Mouse (Mus musculus) layer of hippocampus, postnatal 36 days (tissue): ENCODE data around the gene Six3. TPM values are rescaled to one million over a fixed set of nuclear protein-coding genes. Genes with fewer than 3 reads are reported as not detected.

Experiments used
- DNase-seq, 2 experiments: peaks; one replicate each; pipeline ENCODE4 v3.0.0; 2022
- total RNA-seq, 2 experiments: library from RNA; stranded (reverse); gene quantifications; 2 replicates each; pipeline ENCODE4 v1.2.3; 2021

Gene Six3
- under 1 TPM; 0.12 to 0.25 TPM for total RNA-seq

DNA sequence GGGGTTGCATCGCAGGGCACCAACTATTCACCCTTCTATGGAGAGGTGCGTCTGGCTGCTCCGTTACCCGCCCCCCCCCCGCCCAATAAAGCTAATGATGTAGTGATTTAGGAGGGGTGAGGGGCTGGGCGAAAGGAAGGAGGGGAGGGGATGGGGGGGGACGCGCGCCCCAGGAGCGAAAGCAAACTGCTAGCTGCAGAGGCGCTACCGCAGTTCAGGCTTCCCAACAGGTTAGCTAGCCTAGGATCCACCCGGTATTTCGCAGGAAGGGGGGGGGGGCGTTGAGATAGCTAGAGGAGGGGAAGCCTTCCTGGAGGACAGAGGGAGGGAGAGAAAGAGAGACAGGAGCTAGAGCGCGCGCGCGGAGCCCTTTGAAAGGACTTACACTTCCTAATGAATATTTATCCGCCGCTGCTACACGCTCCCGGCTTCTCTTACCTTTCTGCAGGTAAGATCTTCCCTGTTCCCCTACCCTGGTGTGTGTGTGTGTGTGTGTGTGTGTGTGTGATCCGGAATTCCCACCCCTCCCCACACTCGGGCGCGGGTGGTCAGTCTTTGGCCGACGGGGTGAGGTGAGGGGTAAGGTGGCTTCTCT is at the start of gene Six3:
Gene Six3, plus strand, starts transcription at position 343 of the 595 bp plus-strand sequence.
- no peak for DNase-seq

DNA sequence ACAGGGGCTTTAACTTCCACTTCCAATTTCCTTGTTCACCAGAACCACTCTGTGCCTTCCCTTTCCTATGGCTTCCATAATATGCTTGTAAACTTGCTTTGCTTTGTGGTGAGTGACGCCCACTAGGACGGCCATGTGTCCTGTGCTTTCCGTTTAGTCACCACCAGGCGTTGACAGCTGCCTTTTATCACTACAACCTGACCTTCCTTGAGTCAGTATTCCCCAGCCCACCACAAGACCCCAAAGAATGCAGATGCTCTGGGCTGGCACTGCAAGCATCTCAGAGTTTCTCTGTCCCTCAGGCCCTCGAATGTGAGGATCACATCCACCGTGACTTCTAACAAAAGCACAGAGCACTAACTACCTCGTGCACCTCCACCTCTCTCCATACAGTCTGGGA is 49.3 kb upstream of the Six3 start:
- DNase-seq, result no peak

DNA sequence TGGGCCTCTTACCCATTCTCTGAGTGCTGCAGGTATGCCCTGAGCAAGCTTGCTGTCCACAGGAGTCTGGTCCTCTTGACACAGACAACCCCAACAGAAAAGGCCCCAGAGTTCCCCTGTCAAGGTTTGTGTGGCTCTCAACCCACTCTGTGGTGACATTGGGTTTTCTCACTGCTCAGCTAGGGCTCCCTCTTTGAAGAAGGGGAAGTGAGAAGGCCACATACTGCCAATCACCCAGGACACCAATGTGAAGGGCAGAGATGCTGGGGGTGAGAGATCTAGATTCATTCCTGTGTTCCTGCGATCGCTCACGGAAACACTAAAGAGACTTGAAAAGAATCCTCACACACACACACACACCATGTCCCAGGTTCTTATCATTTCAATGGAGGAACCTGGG is 39.4 kb upstream of the Six3 start:
- no peak for DNase-seq

DNA sequence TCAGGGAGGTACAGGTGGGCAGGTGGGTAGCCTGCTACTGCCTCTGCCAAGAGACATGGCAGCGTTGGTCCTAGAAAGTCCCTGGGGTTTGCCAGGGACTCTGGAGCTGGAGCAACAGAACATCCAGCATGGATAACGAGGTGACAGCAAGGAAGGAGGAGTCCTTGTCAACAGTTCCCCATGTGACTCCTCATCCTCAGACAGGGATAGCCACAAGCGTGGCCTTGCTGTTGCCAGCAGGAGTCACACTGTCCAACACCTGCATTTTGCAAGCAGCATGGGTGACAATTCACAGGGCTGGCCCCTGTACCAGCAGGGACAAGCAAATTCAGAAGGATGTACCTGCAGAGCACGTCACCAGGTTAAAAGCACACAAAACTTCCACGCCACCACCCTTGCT is 35.1 kb upstream of the Six3 start:
- no peak for DNase-seq

DNA sequence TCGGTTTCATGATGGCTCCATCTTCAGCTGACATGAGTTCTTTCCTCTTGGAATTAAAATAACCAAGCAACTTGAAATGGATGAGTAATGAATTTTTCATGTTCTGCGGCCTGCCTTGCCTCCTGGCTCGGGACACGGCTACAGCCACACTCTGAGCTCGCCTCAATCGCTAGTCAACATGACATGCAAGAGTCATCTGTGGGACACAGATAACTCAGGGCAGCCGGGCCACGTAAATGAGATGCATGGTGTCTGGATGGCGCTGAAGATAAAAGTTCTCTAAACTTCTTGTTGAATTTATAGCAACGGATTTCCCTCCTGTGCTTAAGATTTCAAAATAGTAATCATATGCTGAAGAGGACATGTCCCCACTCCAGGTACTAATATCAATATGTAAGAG is 34.1 kb upstream of the Six3 start:
- DNase-seq, result no peak

DNA sequence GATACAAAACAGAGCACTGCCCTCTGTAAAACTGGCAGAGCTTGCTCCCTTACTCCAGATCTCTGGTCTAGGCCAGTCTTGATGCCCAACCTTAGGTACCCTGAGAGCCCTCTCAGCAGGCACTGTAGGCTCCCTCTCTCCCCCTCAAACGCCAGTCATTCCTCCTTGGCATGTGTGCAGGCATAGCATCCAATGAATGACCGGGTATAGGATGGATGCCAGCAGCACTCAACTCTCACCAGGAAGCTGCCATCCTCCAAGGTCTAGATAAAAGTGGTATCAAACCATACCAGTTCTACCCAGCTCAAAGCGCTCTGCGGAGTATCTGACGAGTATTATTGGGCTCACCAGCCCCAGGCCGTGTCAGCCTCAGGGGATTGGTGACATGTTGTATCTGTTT is 33.2 kb upstream of the Six3 start:
- DNase-seq, result no peak

DNA sequence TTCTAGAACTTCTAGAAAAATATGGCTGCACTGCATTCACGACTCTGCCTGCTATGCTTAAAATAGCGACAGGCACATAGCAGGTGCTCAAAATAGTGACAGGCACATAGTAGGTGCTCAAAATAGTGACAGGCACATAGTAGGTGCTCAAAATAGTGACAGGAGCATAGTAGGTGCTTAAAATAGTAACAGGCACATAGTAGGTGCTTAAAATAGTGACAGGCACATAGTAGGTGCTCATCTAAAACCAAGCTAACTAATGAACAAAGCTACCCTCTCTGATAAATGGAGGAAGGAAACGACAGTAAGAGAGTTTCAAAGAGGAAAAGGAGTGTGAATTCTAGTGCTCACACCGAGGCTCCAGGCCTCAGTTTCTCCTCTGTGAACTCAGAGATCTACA is 29.2 kb upstream of the Six3 start:
- no peak for DNase-seq

DNA sequence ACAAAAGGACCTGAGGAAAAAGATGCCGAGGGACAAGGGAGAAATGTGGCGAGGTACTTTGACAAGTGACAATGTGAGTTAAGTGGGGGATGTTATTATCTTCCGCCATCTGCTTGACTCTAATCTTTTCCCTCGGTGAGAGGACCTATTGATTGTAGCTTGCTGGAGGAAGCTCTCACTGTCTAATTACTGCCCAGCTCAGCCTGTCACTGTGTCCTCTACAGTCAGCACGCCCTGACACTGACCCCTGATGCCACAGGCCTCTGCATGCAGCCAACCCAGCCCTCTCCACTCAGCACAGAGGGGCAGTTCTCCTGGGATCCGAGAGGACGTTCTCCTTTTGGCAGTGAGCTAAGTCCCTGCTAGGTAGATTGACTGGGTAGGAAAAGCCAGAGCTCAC is 28.8 kb upstream of the Six3 start:
- DNase-seq, result no peak

DNA sequence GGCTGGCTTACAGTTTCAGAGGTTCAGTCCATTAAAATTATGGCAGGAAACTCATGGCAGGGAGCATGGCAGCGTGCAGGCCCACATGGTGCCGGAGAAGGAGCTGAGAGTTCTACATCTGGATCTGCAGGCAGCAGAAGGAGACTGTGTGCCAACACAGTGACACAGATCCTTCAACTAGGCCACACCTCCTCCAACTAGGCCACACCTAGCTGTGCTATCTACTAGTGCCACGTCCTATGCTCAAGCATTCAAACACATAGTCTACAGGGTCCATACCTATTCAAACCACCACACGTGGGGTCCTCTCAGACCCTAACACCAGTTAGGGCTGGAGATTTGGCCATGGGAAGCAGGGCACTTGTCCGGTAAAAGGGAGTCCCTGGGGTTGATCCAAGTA is 27.6 kb upstream of the Six3 start:
- no peak for DNase-seq

DNA sequence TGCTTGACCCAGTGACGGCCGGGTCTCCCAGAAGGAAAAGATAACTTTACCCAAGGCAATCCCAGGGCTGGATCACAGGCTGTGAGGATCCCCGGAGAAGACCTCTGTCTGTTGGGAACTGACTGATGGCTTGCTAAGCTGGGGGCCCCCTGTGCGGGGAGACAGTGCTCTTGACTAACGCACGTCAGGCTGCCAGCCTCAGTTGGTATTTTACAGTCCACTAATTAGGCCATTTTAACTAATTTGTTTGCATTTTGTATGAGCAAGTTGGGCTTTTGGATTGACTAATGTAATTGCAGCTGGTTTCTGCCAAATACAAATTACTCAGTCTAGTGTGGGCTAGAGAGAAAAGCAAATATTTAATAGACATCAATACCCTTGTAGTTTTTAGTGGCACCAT is 21.4 kb upstream of the Six3 start:
- no peak for DNase-seq

DNA sequence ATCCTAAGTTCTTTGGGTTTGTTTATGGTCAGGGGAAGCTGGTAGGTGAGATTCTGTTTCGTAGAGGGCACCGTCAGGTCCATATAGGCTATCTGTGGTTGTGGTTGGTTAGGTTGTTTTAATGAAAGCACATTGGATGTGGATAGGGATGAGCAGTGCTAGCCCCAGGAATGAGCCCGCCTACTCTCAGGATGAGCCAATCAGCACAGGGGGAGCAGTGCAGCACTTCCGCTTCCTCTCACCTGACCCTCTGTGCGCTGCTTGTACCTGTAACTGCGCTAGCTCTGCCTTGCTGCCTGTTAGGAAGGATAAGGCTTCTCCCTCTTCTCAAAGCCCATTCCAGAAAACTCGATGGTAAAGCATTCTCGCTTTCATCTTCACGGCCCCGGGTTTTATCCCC is 17.6 kb upstream of the Six3 start:
- DNase-seq, result no peak

DNA sequence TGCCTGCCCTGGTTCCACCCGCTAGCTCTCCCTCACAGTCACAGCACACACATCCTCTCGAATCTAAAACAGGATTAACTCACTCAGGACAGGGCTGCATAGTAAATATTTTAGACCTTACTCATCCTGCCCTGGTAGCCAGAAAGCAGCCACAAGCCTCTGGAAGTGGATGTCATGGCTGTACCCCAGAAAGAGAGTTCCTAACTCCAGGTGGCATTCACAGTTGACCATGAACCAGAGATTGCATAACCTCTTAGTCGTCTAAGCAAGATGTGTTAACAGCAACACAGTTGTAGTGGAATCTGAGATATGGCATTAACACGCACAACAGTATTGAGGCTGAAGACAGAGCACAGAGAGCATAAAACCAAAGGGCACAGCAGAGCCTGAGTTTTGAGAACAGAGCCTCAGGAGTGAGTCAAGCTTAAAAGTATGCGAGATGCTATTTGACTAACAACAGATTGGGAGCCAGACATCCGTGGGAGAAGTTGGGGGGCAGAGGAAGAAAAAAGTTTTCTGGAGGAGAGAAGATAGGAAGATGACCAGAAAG is 17.0 kb upstream of the Six3 start:
- DNase-seq, result no peak

DNA sequence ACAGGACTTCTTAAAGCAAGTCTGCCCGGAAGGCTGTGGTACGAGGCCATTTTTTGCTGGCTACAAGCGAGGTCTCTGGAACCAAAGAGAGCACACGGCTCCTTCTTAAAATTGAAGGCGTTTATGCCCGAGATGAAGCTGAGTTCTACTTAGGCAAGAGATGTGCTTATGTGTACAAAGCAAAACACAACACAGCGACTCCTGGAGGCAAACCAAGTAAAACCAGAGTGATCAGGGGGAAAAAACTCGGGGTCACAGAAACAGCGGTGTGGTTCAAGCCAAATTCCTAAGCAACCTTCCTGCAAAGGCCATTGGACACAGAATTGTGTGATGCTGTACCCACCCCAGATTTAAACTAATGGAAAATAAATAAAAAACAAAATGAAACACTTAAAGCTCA is 13.9 kb upstream of the Six3 start:
- DNase-seq, result no peak

DNA sequence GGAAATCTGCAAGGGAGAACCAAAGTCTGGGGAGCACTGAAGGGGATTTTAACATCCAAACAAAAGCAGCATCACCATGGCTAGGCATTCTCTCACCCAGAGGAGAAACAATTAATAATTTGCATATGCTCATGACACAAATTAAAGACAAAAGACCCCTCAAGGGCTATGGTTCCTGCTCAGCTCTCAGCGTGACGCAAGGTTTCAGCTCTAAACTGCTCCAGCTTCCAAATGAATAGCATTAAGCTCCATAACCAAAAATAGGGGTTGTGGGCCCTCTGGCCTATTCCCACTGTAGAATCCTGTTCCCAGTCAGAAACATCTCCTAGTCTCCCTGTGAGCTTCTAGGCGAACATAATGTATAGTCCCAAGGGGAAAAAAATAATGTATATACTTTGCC is 6.9 kb upstream of the Six3 start:
- DNase-seq, result no peak

DNA sequence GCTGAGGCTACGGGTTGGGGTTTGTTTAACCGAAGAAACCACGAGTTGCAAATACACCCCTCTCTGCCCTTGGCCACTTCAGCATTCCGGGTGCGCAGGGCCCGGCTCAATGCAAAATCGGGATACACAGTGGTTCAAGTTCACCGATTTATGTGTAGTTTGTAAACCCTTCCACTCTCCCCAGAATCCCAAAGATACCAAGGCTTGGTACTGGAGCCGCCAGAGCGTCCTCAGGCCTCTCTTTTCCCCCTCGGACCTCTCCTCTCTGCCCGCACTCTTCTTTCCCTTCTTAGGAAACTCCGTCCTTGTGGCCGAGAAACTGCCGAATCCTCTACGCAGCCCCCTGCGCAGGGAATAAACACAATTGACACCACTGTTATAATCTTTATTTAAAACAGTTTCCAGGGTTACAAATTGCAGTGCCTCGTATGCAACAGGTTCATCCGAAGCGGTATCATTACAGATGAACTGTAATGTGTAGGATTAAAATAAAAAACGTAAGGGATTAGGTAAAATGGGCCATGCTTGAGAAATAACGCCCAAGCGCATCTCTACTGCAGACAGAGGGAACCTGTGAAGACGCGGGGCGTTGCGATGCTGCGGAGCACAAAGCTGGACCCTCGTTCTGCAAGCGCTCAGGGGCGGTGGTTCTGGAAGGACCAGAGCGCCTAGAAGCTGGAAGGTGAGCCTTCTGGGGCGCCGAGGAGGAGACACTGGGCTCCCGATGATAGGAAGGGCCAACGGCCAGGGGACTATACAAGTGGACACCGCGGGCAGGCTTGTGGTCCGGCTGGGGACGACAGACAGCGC is 5.6 kb upstream of the Six3 start:
- no peak for DNase-seq

DNA sequence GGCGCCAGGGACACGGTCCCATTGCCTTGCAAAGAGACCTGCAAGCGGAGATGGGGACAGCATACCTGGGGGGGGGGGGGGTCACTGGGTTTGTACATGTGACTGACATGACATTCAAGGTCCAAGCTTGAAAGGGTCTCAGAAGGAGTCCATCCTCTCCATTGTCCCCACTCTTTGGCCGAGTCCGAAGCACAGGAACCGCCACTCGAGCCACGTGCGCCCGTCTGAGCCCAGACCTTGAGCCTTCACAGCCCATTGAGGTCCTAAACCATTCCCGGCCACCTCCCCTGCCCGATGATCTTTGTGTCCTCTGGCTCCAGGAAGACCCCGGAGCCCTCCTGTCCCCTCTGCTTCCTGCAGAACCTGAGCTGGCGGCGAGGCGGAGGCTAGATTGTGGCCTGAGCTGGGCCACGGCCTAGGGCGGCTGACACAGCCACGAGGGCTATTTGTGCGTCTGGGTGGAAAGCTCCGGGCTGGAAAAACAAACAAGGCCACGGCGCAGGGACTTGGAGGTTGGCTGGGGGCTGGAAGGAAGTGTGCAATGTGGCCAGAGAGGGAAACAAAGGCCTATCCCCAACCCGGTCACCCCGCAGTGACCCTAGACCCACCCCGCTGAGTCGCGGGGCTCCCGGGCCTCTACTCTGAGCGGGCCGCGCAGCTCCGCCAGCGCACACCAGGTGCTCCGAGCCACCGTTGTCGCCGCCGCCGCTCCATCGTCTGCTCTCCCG is 4.9 kb upstream of the Six3 start:
- DNase-seq, result no peak

DNA sequence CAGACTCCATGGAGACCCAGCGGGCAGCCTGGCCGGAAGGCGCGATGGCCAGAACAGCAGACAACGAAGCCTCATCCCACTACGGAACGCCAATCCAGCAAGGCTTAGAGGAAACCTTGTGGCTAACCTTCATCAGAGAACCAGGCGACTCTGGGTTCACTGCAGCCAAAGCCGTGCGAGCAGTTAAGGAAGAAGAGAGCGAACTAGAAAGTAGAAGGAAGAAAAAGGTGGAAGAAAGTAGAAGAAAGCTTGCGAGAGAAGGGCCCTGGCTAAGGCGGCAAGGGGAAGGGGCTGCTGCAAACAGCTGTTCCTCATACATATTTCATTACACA is 4.3 kb upstream of the Six3 start:
- no peak for DNase-seq

DNA sequence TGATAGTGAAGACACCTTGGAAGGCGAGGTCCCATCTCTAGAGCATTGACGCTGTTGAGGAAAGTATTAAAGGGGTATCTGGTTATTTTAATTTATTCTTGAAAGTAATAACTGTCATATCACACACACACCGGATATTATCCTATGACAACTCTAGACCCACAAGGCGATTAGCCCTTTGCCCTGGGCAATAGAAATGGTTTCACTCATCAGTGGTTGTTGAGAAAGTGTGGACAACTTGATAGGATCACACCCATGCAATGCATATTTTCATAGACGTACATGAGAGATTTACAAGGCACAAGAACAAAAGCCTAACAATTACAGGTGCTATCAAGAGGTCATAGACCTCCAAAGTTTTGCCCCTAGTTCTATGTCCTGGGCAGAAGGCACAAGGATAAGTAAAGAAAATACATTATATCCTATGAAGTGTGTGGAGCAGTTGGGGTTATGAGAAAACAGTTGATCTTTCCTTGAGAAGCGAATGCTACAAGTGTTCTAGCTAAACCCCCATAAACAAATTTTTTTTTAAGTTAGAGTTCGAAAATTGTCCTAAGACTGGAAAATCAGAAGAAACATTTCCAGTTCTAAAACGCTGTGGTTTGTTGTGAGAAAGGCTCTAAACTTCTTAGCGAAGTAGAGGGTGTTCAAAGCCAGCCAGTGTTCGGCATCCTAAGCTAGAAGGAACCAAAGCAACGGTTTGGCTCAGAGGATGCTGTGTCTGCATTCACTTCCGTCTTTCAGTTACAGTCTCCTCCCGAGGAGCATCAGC is 3.6 kb upstream of the Six3 start:
- no peak for DNase-seq

DNA sequence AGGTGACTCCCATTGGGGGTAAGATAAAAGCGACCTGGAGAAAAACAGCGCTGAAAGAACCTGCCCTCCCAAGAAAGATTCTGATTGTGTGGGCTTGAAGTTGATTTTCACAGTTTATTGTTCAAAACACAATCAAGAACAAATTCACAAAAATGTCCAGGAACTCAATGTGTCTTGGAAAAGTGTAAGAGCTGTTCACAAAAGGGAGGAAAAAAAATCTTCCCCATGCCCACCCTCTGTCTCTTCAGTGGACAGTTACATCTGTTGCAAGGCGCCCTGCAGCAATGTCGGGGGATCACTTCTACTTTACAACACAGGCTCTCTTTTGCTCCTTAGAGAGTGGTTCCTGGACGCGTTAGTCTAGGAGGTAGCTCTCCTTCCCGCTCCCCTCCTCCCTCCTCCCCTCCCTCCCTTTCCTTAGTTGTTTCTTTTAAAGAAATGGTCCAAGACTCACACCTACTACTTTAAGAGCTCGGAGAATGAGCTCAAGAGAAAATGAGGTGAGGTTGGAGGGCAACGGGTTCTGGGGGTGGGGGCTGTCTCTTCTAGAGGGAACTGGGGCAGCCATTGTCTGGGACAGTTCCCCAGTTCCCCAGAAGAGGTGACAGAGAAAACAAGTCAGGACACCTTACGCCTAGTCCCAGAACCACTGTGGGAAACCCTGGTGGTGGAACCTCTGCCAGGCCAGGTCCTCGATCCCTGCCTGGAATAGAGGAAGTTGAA is 2.9 kb upstream of the Six3 start:
- DNase-seq, result no peak

DNA sequence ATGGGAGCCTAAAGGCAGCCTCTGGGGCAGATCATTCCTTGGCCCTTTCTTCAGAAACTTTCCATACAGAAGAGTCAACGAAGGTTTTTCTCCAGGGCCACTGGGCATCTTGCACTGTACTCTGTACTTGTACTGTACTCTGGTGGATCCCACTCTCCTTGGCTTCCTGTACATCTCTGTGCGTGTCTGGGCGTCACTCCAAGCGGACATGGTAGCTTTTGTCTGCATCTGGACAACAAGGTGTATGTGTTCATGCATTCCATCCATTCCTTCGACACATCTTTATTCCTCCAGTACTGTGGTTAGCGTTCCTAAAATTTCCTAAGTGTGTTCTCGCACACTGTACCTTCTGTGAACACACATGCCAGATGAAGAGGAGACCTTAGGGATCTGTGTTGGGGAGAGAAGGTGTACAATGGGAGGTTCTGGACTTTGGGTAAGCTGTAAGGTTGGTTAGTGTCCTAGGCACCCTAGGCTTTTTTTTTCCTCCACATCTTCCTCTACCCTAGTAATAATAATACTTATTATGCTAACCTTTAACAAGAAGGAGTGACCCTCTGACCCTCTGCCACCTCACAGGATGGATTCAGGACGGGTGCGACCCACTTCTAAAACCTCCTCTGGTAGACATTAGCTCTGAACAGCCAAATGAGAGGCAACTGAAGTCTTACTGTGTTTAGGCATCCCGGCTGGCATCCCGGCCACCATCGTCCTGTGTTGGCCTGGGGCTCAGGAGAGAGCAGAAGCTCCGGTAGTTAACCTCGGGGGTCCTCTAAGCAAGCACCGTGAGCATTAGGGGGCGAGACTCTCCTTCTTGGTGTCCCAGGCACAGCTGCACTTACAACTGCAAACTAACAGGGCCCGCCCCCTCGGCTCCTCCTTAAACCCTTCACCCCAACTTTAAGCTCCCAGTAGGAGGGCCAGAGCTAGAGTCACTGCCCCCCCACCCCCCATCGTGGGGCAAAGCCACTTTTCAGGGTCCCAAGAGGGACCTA is 1.6 kb upstream of the Six3 start:
- DNase-seq, result no peak
